Mouse (Mus musculus) ES-E14 (cell line): ENCODE measurements around the gene Ffar3.

Experiments
- CHD2 ChIP-seq: IDR thresholded peaks from 2 replicates; pipeline ENCODE4 v1.6.1; 2014; ENCODE audit warnings: mild to moderate bottlenecking, low read depth, low read length, inconsistent platforms
- HCFC1 ChIP-seq: IDR thresholded peaks from 2 replicates; pipeline ENCODE4 v1.6.1; 2012; ENCODE audit warnings: low read length, inconsistent platforms, borderline replicate concordance; ENCODE audit not compliant: insufficient read depth
- MAFK ChIP-seq: IDR thresholded peaks from 2 replicates; pipeline ENCODE4 v1.6.1; 2014; ENCODE audit warnings: mild to moderate bottlenecking, low read depth, low read length, inconsistent platforms; ENCODE audit not compliant: insufficient read depth

- no peak for TF ChIP-seq MAFK
- no peak for TF ChIP-seq CHD2
- TF ChIP-seq HCFC1: no peak
These were observed 13.9 kb downstream of the Ffar3 start for GRCm38 (mm10) chr7:30842092-30842491.
